Mouse (Mus musculus): ENCODE measurements around the gene Inhbb.

DNA sequence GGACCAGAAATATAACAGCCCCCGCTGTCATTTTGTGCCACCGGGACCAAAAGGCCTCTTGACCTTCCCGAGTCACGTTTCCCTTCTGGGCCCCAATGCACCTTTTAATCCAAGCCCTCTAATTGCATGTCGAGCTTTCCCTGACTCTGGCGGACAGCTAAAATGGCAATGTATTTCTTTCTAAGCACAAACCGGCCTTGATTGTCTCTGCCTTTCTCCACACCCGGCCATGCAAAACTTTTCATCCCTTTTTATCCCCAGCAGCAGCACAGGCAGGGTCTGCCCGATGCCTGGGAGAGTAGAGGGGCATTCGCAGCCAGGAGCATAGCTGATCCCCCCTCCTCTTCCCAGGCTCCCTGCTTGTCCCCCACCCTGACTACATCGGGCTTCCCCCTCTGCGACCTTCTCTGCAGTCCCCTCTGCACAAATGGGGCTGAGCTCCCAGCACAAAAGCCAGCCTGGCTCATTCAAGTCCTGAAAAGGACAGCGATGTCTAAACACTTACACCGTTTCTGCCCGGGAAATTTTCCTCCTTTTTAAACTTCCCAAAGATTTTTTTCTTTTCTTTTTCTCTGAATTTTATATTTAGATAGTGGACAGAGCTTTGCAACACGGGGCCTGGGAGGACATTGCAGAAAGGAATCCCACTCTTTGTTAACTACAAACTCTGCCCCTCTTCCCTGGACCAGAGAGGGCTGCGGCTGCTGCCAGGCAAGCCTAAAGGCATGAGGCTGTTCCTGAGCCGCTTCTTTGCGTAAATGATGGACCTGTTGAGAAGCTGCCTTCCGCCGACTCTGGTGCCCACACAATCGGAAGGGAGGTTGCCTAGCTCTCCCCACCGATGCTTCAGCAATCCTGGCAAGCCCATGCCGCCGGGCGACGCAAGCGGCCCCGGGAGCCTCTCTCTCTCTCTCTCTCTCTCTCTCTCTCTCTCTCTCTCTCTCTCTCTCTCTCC, 2.6 kb downstream of the Inhbb start:
- TF ChIP-seq CTCF (IDR thresholded peaks at IDR 0.05; ENCODE audit: low read depth, low read length) (no peak), POLR2A (IDR thresholded peaks at IDR 0.05; ENCODE audit: borderline replicate concordance, low read depth, low read length) (no peak)
